In the genomic region with DNA sequence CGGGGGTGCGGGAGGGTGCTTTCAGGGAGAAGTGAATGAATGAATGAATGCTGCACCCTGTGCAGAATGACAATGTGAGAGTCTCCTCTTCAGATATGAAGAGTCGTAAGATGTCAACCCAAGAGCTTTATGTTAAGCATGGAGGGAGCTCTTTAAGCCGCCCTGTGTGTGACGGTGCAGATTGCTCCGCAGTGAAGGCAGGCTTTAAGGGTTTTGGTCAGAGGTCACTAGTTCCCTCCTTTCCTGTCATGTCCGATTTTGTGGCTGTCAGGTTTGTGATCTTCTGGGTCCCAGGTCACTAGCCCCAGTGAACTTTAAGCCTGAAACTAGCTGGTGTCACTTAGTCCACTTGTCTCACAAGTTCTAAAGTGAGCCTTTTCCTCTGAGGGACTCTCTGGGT, we compare ENCODE assay signal across 8 mouse cellular contexts. TPM values are rescaled to one million over a fixed set of nuclear protein-coding genes. Genes with fewer than 3 reads are reported as not detected.
DNase-seq lines count a peak whose midpoint lies in the region; ATAC-seq and TF ChIP-seq lines count a peak whose summit lies in the region.

No protein-coding gene starts in this region.

- TF ChIP-seq CTCF in liver, adult 2 months (IDR thresholded peaks at IDR 0.05; ENCODE audit: low read depth, low read length): no peak
- no peak for TF ChIP-seq CTCF in intestine, postnatal 0 days (IDR thresholded peaks at IDR 0.05; ENCODE audit: low read depth)

- ATAC-seq in embryonic facial prominence, embryonic 12.5 days (ENCODE audit: insufficient number of reproducible peaks, insufficient read depth, low FRiP score, low TSS enrichment): no peak
- peak; percentile 35 for ATAC-seq in intestine, postnatal 0 days
- ATAC-seq in neural tube, embryonic 13.5 days (ENCODE audit: low read depth): no peak

- no peaks in the 10 kb centered on the region for H3K9me3 ChIP-seq in embryonic facial prominence, embryonic 12.5 days
- no peaks in the 10 kb centered on the region for H3K9me3 ChIP-seq in intestine, postnatal 0 days (ENCODE audit: control insufficient read depth)
- no peaks in the 10 kb centered on the region for H3K9me3 ChIP-seq in neural tube, embryonic 13.5 days

- peaks cover 18% of the 10 kb centered on the region for H3K4me1 ChIP-seq in liver, adult 2 months (ENCODE audit: control insufficient read depth, insufficient read depth, low read length)
- H3K4me1 ChIP-seq in embryonic facial prominence, embryonic 12.5 days: peaks cover 18% of the 10 kb centered on the region
- 0 out of 2 replicates have a peak, but pooled peaks cover 7% of the 10 kb centered on the region for H3K4me1 ChIP-seq in intestine, postnatal 0 days (replicated peaks; ENCODE audit: control insufficient read depth, insufficient read depth, low read length)
- H3K4me1 ChIP-seq in neural tube, embryonic 13.5 days (replicated peaks): peaks cover 27% of the 10 kb centered on the region

- peaks cover 15% of the 10 kb centered on the region; the same call in 1 of the 2 replicates for H3K79me2 ChIP-seq in liver, adult 2 months (ENCODE audit: control insufficient read depth, insufficient read depth, low read length)

- no peaks in the 10 kb centered on the region for H3K27me3 ChIP-seq in liver, adult 2 months (ENCODE audit: control insufficient read depth, insufficient read depth, low read length)
- no peaks in the 10 kb centered on the region for H3K27me3 ChIP-seq in embryonic facial prominence, embryonic 12.5 days
- H3K27me3 ChIP-seq in intestine, postnatal 0 days (replicated peaks; ENCODE audit: control insufficient read depth, insufficient read depth, low read length): no peaks in the 10 kb centered on the region
- no peaks in the 10 kb centered on the region for H3K27me3 ChIP-seq in neural tube, embryonic 13.5 days

- H3K4me2 ChIP-seq in embryonic facial prominence, embryonic 12.5 days (replicated peaks): peak overlapping the region; percentile 99
- peak overlapping the region; percentile 73 for H3K4me2 ChIP-seq in intestine, postnatal 0 days (replicated peaks; ENCODE audit: low read depth)
- H3K4me2 ChIP-seq in neural tube, embryonic 13.5 days: peak overlapping the region; percentile 97

- peak overlapping the region; percentile 61 for H3K4me3 ChIP-seq in liver, adult 2 months (ENCODE audit: insufficient read depth, low read depth, low read length)
- peak overlapping the region; percentile 87 for H3K4me3 ChIP-seq in embryonic facial prominence, embryonic 12.5 days
- peak overlapping the region; percentile 68 for H3K4me3 ChIP-seq in intestine, postnatal 0 days (ENCODE audit: low read depth, low read length)
- H3K4me3 ChIP-seq in neural tube, embryonic 13.5 days: peak overlapping the region; percentile 85

- peak; percentile 72 for DNase-seq in liver, adult 2 months (ENCODE audit: extremely low read depth, low read depth, low spot score)
- DNase-seq in liver: no peak
- no peak for DNase-seq in adrenal gland, adult 8-10 months
- DNase-seq in left cerebral cortex, adult 11 months (ENCODE audit: low spot score): no peak
- DNase-seq in adrenal gland, postnatal 36 days: no peak

- H3K27ac ChIP-seq in liver, adult 2 months (replicated peaks; ENCODE audit: insufficient read depth, low read depth, low read length): peak overlapping the region; percentile 93
- H3K27ac ChIP-seq in embryonic facial prominence, embryonic 12.5 days: peak overlapping the region; percentile 94
- peak overlapping the region; percentile 97 for H3K27ac ChIP-seq in intestine, postnatal 0 days (ENCODE audit: low read depth, low read length)
- H3K27ac ChIP-seq in neural tube, embryonic 13.5 days (replicated peaks): peak overlapping the region; percentile 98

- peaks cover 6% of the 10 kb centered on the region; the same call in 1 of the 2 replicates for H3K36me3 ChIP-seq in liver, adult 2 months (ENCODE audit: control insufficient read depth, insufficient read depth, low read length)
- H3K36me3 ChIP-seq in embryonic facial prominence, embryonic 12.5 days: peaks cover 55% of the 10 kb centered on the region
- H3K36me3 ChIP-seq in intestine, postnatal 0 days (ENCODE audit: control insufficient read depth, insufficient read depth): peaks cover 41% of the 10 kb centered on the region
- peaks cover 55% of the 10 kb centered on the region for H3K36me3 ChIP-seq in neural tube, embryonic 13.5 days

- under 1% methylated on average over 7 of the region's 7 CpGs for WGBS in liver, adult 2 months
- WGBS in embryonic facial prominence, embryonic 12.5 days: 0% methylated on average over 7 of the region's 7 CpGs
- WGBS in intestine, postnatal 0 days: 0% methylated on average over 7 of the region's 7 CpGs
- 0% methylated on average over 7 of the region's 7 CpGs for WGBS in neural tube, embryonic 13.5 days

- no peak for TF ChIP-seq POLR2A in liver, adult 2 months (IDR thresholded peaks at IDR 0.05; ENCODE audit: extremely low read depth, insufficient read depth, low read length)

- H3K9ac ChIP-seq in liver, adult 2 months (ENCODE audit: low read depth, low read length): peak overlapping the region; percentile 88
- H3K9ac ChIP-seq in embryonic facial prominence, embryonic 12.5 days: peak overlapping the region; percentile 84
- peak overlapping the region; percentile 85 for H3K9ac ChIP-seq in intestine, postnatal 0 days (ENCODE audit: low read depth, low read length)
- peak overlapping the region; percentile 95 for H3K9ac ChIP-seq in neural tube, embryonic 13.5 days

RNA-seq across cellular contexts. Expression of gene Ubr4, which starts 0.4 kb away (rescaled TPM):
- total RNA-seq in liver, adult 2 months (2014; rRNA removed): 56.7 and 94.2 TPM in 2 replicates
- 109 and 149 TPM in 2 replicates for polyA plus RNA-seq in liver, adult 2 months (2012; rRNA removed)
- 70.8 and 74.0 TPM in 2 replicates for polyA plus RNA-seq in embryonic facial prominence, embryonic 12.5 days (2016; fragmentation: Nextera tagmentation; extraction: Ambion mirVana)
- 27.5 and 30.0 TPM in 2 replicates for polyA plus RNA-seq in intestine, postnatal 0 days (2015; fragmentation: Nextera tagmentation; extraction: Ambion mirVana)
- 74.8 and 82.5 TPM in 2 replicates for polyA plus RNA-seq in neural tube, embryonic 13.5 days (2015; fragmentation: Nextera tagmentation; extraction: Ambion mirVana)
- total RNA-seq in adrenal gland, adult 8-10 months (2022): 100 to 1,000 TPM; 130 to 207 (median 167) TPM
- total RNA-seq in adrenal gland, postnatal 36 days (2021): 100 to 1,000 TPM; 159 to 191 TPM

RNA-seq across cellular contexts. Expression of gene Emc1, which starts 0.4 kb away (rescaled TPM):
- total RNA-seq in liver, adult 2 months (2014; rRNA removed): 23.0 and 23.6 TPM in 2 replicates
- polyA plus RNA-seq in liver, adult 2 months (2012; rRNA removed): 22.2 and 22.3 TPM in 2 replicates
- polyA plus RNA-seq in embryonic facial prominence, embryonic 12.5 days (2016; fragmentation: Nextera tagmentation; extraction: Ambion mirVana): 32.1 and 33.6 TPM in 2 replicates
- polyA plus RNA-seq in intestine, postnatal 0 days (2015; fragmentation: Nextera tagmentation; extraction: Ambion mirVana): 7.9 and 8.8 TPM in 2 replicates
- polyA plus RNA-seq in neural tube, embryonic 13.5 days (2015; fragmentation: Nextera tagmentation; extraction: Ambion mirVana): 39.9 and 41.7 TPM in 2 replicates
- total RNA-seq in adrenal gland, adult 8-10 months (2022): 100 to 1,000 TPM in 1 of 4 experiments, 10 to 100 TPM in 3; 68.1 to 102 (median 84.3) TPM
- total RNA-seq in adrenal gland, postnatal 36 days (2021): 10 to 100 TPM; 53.0 to 63.1 TPM

RNA-seq across cellular contexts. Expression of gene Mrto4, which starts 0.5 kb away (rescaled TPM):
- total RNA-seq in liver, adult 2 months (2014; rRNA removed): 26.0 and 27.9 TPM in 2 replicates
- 17.2 and 22.8 TPM in 2 replicates for polyA plus RNA-seq in liver, adult 2 months (2012; rRNA removed)
- polyA plus RNA-seq in embryonic facial prominence, embryonic 12.5 days (2016; fragmentation: Nextera tagmentation; extraction: Ambion mirVana): 125 and 129 TPM in 2 replicates
- polyA plus RNA-seq in intestine, postnatal 0 days (2015; fragmentation: Nextera tagmentation; extraction: Ambion mirVana): 36.6 and 39.0 TPM in 2 replicates
- 86.7 and 90.3 TPM in 2 replicates for polyA plus RNA-seq in neural tube, embryonic 13.5 days (2015; fragmentation: Nextera tagmentation; extraction: Ambion mirVana)
- 10 to 100 TPM; 61.8 to 65.3 (median 63.0) TPM for total RNA-seq in adrenal gland, adult 8-10 months (2022)
- total RNA-seq in adrenal gland, postnatal 36 days (2021): 10 to 100 TPM; 65.3 to 78.7 TPM

RNA-seq across cellular contexts. Expression of gene Akr7a5, which starts 42.3 kb away (rescaled TPM):
- 142 and 183 TPM in 2 replicates for total RNA-seq in liver, adult 2 months (2014; rRNA removed)
- 144 and 155 TPM in 2 replicates for polyA plus RNA-seq in liver, adult 2 months (2012; rRNA removed)
- 134 TPM in 2 replicates for polyA plus RNA-seq in embryonic facial prominence, embryonic 12.5 days (2016; fragmentation: Nextera tagmentation; extraction: Ambion mirVana)
- 226 and 259 TPM in 2 replicates for polyA plus RNA-seq in intestine, postnatal 0 days (2015; fragmentation: Nextera tagmentation; extraction: Ambion mirVana)
- polyA plus RNA-seq in neural tube, embryonic 13.5 days (2015; fragmentation: Nextera tagmentation; extraction: Ambion mirVana): 55.6 and 58.6 TPM in 2 replicates
- total RNA-seq in adrenal gland, adult 8-10 months (2022): 10 to 100 TPM; 65.4 to 73.5 (median 68.8) TPM
- total RNA-seq in adrenal gland, postnatal 36 days (2021): 10 to 100 TPM; 65.8 to 69.2 TPM

RNA-seq across cellular contexts. Expression of gene Pqlc2, which starts 42.3 kb away (rescaled TPM):
- total RNA-seq in liver, adult 2 months (2014; rRNA removed): 6.1 and 13.0 TPM in 2 replicates
- polyA plus RNA-seq in liver, adult 2 months (2012; rRNA removed): 37.2 and 42.8 TPM in 2 replicates
- polyA plus RNA-seq in embryonic facial prominence, embryonic 12.5 days (2016; fragmentation: Nextera tagmentation; extraction: Ambion mirVana): 15.0 and 17.0 TPM in 2 replicates
- 92.6 and 95.9 TPM in 2 replicates for polyA plus RNA-seq in intestine, postnatal 0 days (2015; fragmentation: Nextera tagmentation; extraction: Ambion mirVana)
- 12.9 and 13.2 TPM in 2 replicates for polyA plus RNA-seq in neural tube, embryonic 13.5 days (2015; fragmentation: Nextera tagmentation; extraction: Ambion mirVana)
- 10 to 100 TPM; 10.3 to 12.0 (median 11.6) TPM for total RNA-seq in adrenal gland, adult 8-10 months (2022)
- 1 to 10 TPM; 7.9 to 9.4 TPM for total RNA-seq in adrenal gland, postnatal 36 days (2021)
